Mouse (Mus musculus) embryo, embryonic 9.5 days (tissue): ENCODE data around the gene Gm13279.
"Not testable (repeated sequence)": the region's sequence is repeated elsewhere in the genome, so short reads cannot be mapped to it uniquely, and the experiment has no call there.

Experiments used
- DNase-seq: peaks from one replicate; pipeline ENCODE4 v3.0.0-alpha.2; 2017; ENCODE audit errors: extremely low spot score

Gm13279 gene

GRCm38 (mm10) chr4:88797097-88797496 lies at the start of gene Gm13279:
TSS of gene Gm13279 (plus strand) at chr4:88797397.
- not testable (repeated sequence) for DNase-seq

- DNase-seq: no peak
Measured at GRCm38 (mm10) chr4:88749926-88750325, 47.3 kb upstream of the Gm13279 start.

GRCm38 (mm10) chr4:88754818-88755340 lies 42.3 kb upstream of the Gm13279 start, which contains the start of gene Gm13271:
TSS of gene Gm13271 (plus strand) at chr4:88754868.
- not testable (repeated sequence) for DNase-seq

GRCm38 (mm10) chr4:88756581-88757513 lies 40.4 kb upstream of the Gm13279 start:
- DNase-seq: peak; percentile 52

- peak; percentile 80 for DNase-seq
Measured at GRCm38 (mm10) chr4:88757628-88758031, 39.6 kb upstream of the Gm13279 start.

- not testable (repeated sequence) for DNase-seq
Measured at GRCm38 (mm10) chr4:88758751-88759150, 38.4 kb upstream of the Gm13279 start.

GRCm38 (mm10) chr4:88759610-88760268 lies 37.5 kb upstream of the Gm13279 start, which contains the start of gene Gm13283:
TSS of gene Gm13283 (plus strand) at chr4:88760119.
- DNase-seq: not testable (repeated sequence)

- DNase-seq: peak; percentile 56
Measured at GRCm38 (mm10) chr4:88760431-88760830, 36.8 kb upstream of the Gm13279 start.

GRCm38 (mm10) chr4:88761776-88762175 lies 35.4 kb upstream of the Gm13279 start:
- DNase-seq: not testable (repeated sequence)

GRCm38 (mm10) chr4:88762341-88762740 lies 34.9 kb upstream of the Gm13279 start:
- DNase-seq: not testable (repeated sequence)

GRCm38 (mm10) chr4:88763384-88764018 lies 33.7 kb upstream of the Gm13279 start:
- DNase-seq: peak; percentile 68

GRCm38 (mm10) chr4:88773534-88773933 lies 23.7 kb upstream of the Gm13279 start, which contains the start of gene Gm13290:
TSS of gene Gm13290 (plus strand) at chr4:88773834.
- DNase-seq: not testable (repeated sequence)

GRCm38 (mm10) chr4:88776622-88777021 lies 20.6 kb upstream of the Gm13279 start, which contains the start of gene Gm13289:
TSS of gene Gm13289 (plus strand) at chr4:88776922.
- DNase-seq: not testable (repeated sequence)

GRCm38 (mm10) chr4:88779550-88779949 lies 17.6 kb upstream of the Gm13279 start, which contains the start of gene Gm13272:
TSS of gene Gm13272 (plus strand) at chr4:88779850.
- not testable (repeated sequence) for DNase-seq

GRCm38 (mm10) chr4:88780320-88780719 lies 16.9 kb upstream of the Gm13279 start:
- not testable (repeated sequence) for DNase-seq

GRCm38 (mm10) chr4:88781831-88782230 lies 15.4 kb upstream of the Gm13279 start, which contains the start of gene Ifnz:
TSS of gene Ifnz (plus strand) at chr4:88782131.
- not testable (repeated sequence) for DNase-seq

GRCm38 (mm10) chr4:88782335-88782734 lies 14.9 kb upstream of the Gm13279 start:
- not testable (repeated sequence) for DNase-seq

- not testable (repeated sequence) for DNase-seq
Measured at GRCm38 (mm10) chr4:88785409-88785808, 11.8 kb upstream of the Gm13279 start, which contains the start of gene Gm13276. TSS of gene Gm13276 (plus strand) at chr4:88785709.

- DNase-seq: not testable (repeated sequence)
Measured at GRCm38 (mm10) chr4:88788402-88788801, 8.8 kb upstream of the Gm13279 start, which contains the start of gene Gm13277. TSS of gene Gm13277 (plus strand) at chr4:88788632.

GRCm38 (mm10) chr4:88791250-88791649 lies 5.9 kb upstream of the Gm13279 start, which contains the start of gene Gm13278:
TSS of gene Gm13278 (plus strand) at chr4:88791550.
- not testable (repeated sequence) for DNase-seq
